Mouse (Mus musculus) ovary, adult 10 weeks (tissue): Measurements from ENCODE around the gene Tas2r126. TPM values are rescaled to one million over a fixed set of nuclear protein-coding genes. Genes with fewer than 3 reads are reported as not detected.

Experiments
- polyA plus RNA-seq: library from polyadenylated mRNA; stranded (reverse); fragments of 350-450 nt; fragmentation: Illumina TruSeq; extraction: RNeasy Lipid Tissue Mini Kit (QIAGEN cat#74804); gene quantifications from one replicate; pipeline ENCODE4 v1.2.3, GENCODE M21; 2014

Tas2r126 gene
- polyA plus RNA-seq = not detected

GRCm38 (mm10) chr6:42434446-42434845 lies at the start of gene Tas2r126:
TSS of gene Tas2r126 (plus strand) at chr6:42434535.

GRCm38 (mm10) chr6:42399938-42400337 lies 34.4 kb upstream of the Tas2r126 start, which contains the start of gene Tas2r143:
TSS of gene Tas2r143 (plus strand) at chr6:42400238.

GRCm38 (mm10) chr6:42405134-42405533 lies 29.2 kb upstream of the Tas2r126 start, which contains the start of gene Tas2r135:
TSS of gene Tas2r135 (plus strand) at chr6:42405434.

GRCm38 (mm10) chr6:42465096-42465495 lies 30.8 kb downstream of the Tas2r126 start, which contains the start of gene Olfr458:
TSS of gene Olfr458 (minus strand) at chr6:42465196.

GRCm38 (mm10) chr6:42476235-42476634 lies 41.9 kb downstream of the Tas2r126 start, which contains the start of gene Olfr457:
TSS of gene Olfr457 (minus strand) at chr6:42476335.

Other genes starting within 250 kb of the Tas2r126 start
- gene Tas2r144, start 219.2 kb upstream of the Tas2r126 start, polyA plus RNA-seq = not detected
- gene Gstk1, start 188.6 kb upstream of the Tas2r126 start, polyA plus RNA-seq = 17.2 TPM
- 0.71 TPM for gene Tmem139, start 172.6 kb upstream of the Tas2r126 start, polyA plus RNA-seq
- 72.2 TPM for gene Casp2, start 169.6 kb upstream of the Tas2r126 start, polyA plus RNA-seq
- 0.11 TPM for gene Clcn1, start 147.8 kb upstream of the Tas2r126 start, polyA plus RNA-seq
- 0.11 TPM for gene Fam131b, start 109.9 kb upstream of the Tas2r126 start, polyA plus RNA-seq
- gene Zyx, start 84.9 kb upstream of the Tas2r126 start, polyA plus RNA-seq = 2.1 TPM
- gene Epha1, start 61.3 kb upstream of the Tas2r126 start, polyA plus RNA-seq = 0.20 TPM
- not detected for gene Tas2r143, start 34.3 kb upstream of the Tas2r126 start, polyA plus RNA-seq
- gene Tas2r135, start 29.1 kb upstream of the Tas2r126 start, polyA plus RNA-seq = not detected
- gene Olfr458, start 30.7 kb downstream of the Tas2r126 start, polyA plus RNA-seq = not detected
- gene Olfr457, start 41.8 kb downstream of the Tas2r126 start, polyA plus RNA-seq = not detected
- not detected for gene Olfr456, start 52.7 kb downstream of the Tas2r126 start, polyA plus RNA-seq
- not detected for gene Olfr455, start 113.1 kb downstream of the Tas2r126 start, polyA plus RNA-seq
- not detected for gene Tcaf3, start 163.2 kb downstream of the Tas2r126 start, polyA plus RNA-seq
- 13.4 TPM for gene Tcaf2, start 210.7 kb downstream of the Tas2r126 start, polyA plus RNA-seq